Mouse (Mus musculus) stomach, postnatal 0 days (tissue): ENCODE results near the gene Nrgn.

ENCODE experiments used
- CTCF ChIP-seq: IDR thresholded peaks from 2 replicates; pipeline ENCODE4 v1.5.1; 2016; ENCODE audit warnings: antibody characterized with exemption, low read depth, mild to moderate bottlenecking, moderate library complexity
- EP300 ChIP-seq: optimal IDR thresholded peaks from 2 replicates; pipeline ENCODE3; 2016; ENCODE audit warnings: antibody characterized with exemption

DNA sequence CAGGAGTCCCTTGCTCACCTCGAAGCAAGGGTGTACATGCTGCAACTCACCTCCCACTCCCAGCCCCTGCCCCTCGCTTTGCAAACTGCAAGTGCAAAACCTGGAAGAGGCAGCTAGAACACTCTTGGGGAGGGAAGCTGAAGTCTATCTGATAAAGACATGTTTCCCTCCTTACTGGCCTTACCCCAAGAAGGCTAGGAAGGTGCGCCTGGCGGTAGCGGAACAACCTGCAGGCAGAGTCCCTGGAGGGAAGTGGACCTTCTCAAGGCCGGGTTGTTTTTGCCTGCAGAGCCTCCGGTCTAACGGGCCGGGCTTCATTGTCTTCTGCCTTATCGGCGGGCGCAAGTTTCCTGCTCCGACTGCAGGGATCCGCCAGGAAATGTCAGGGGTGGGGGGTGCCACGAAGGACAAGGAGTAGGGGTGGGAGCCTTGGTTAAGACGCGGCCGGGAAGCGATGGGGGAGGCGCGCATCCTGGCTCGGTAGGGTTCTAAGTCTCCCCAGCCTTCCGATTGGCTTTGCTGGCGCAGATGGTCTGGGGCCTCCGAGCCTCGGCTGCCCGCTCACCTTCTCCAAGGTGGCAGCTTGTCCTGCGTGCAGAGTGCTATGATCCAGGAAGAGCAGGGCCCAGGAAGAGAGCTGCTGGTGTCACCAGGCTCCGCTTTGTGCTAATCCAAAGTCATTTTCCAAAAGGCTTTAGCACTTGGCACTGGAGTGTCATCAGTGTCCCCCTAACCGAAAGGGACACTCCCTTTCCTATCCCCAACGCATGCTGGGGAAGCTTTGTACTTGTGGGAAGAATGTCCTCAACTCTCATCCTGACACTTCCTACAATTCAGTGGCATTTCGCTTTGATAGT is 22.4 kb downstream of the Nrgn start:
- peak; percentile 60 for TF ChIP-seq CTCF
- TF ChIP-seq EP300: peak; percentile 67
